Comparison of ENCODE assay signal across 8 mouse cellular contexts in the genomic region with DNA sequence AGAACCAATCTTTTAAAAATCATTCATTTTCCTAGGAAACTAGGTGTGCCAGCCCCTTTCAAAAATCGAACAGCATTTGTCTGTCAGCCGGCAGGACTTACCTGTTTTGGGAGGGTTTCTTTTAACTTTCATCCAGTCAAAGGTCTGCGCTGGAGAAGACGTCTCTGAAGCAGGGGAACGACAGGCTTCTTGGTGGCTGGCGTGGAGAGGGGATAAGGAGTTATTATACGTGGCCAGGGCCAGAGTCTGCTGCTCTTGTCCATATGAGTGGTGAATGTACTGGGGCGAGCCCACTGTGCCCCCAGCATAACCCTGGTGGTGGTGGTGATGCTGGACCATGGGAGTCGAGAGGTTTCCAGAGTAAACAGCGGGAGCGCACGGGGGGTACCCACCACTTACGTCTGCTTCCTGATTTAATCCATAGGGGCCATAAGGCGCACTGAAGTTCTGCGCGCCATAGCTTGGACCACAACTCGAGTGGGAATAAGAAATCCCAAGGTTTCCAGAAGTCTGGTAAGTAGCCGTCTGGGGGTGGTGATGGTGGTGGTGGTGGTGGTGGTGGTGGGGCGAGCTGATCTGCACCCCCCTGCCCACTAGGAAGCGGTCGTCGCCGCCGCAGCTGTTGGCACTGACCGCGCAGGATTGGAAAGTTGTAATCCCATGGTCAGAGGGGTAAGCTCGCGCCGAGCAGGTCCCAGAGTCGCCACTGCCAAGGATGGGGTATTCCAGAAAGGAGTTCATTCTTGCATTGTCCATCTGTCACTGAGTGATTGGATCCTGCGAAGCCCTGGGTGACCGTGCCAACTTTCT. TPM values are rescaled to one million over a fixed set of nuclear protein-coding genes. Genes with fewer than 3 reads are reported as not detected.
DNase-seq lines count a peak whose midpoint lies in the region; ATAC-seq and TF ChIP-seq lines count a peak whose summit lies in the region.

No protein-coding gene starts in this region.

- H3K27me3 ChIP-seq in embryonic facial prominence, embryonic 14.5 days (replicated peaks; ENCODE audit: control insufficient read depth, insufficient read depth, low read length), result peaks cover 98% of the 10 kb centered on the region
- H3K27me3 ChIP-seq in limb, embryonic 11.5 days (ENCODE audit: control insufficient read depth, insufficient read depth, low read length), result peaks cover 45% of the 10 kb centered on the region
- H3K27me3 ChIP-seq in neural tube, embryonic 13.5 days, result peaks cover 20% of the 10 kb centered on the region

- peaks cover 7% of the 10 kb centered on the region; the same call in 1 of the 2 replicates for H3K4me1 ChIP-seq in embryonic facial prominence, embryonic 14.5 days (ENCODE audit: control insufficient read depth, insufficient read depth, low read length)
- peaks cover 28% of the 10 kb centered on the region for H3K4me1 ChIP-seq in limb, embryonic 11.5 days (ENCODE audit: control insufficient read depth, insufficient read depth, low read length)
- peaks cover 83% of the 10 kb centered on the region for H3K4me1 ChIP-seq in neural tube, embryonic 13.5 days (replicated peaks)

- DNase-seq in layer of hippocampus, adult 2 months (ENCODE audit: low spot score in 2 of 2), result no peak
- DNase-seq in layer of hippocampus, postnatal 14 days (ENCODE audit: low spot score in 2 of 2), result no peak
- DNase-seq in embryonic facial prominence, embryonic 14.5 days (ENCODE audit: low spot score), result no peak
- DNase-seq in limb, embryonic 11.5 days (ENCODE audit: low spot score), result no peak
- no peak for DNase-seq in urinary bladder, postnatal 4 days (ENCODE audit: low spot score in 2 of 2)
- no peak for DNase-seq in layer of hippocampus, adult 11-12 months (ENCODE audit: low spot score)
- DNase-seq in B cell, adult 2 months, result no peak

- no peak for ATAC-seq in embryonic facial prominence, embryonic 14.5 days (ENCODE audit: low read depth)
- peak; percentile 37 for ATAC-seq in limb, embryonic 11.5 days (ENCODE audit: insufficient number of reproducible peaks, low FRiP score, low TSS enrichment, low read depth)
- peak; percentile 33; the same call in 1 of the 2 replicates for ATAC-seq in neural tube, embryonic 13.5 days (ENCODE audit: low read depth)

- WGBS in embryonic facial prominence, embryonic 14.5 days, result 1% methylated on average over 32 of the region's 32 CpGs
- WGBS in limb, embryonic 11.5 days, result under 1% methylated on average over 32 of the region's 32 CpGs
- 1% methylated on average over 32 of the region's 32 CpGs for WGBS in neural tube, embryonic 13.5 days

- no peak for TF ChIP-seq CTCF in layer of hippocampus, adult 2 months (conservative IDR thresholded peaks at IDR 0.05)

- H3K9ac ChIP-seq in embryonic facial prominence, embryonic 14.5 days (ENCODE audit: low read depth, low read length), result no peak overlapping the region
- no peak overlapping the region for H3K9ac ChIP-seq in limb, embryonic 11.5 days (ENCODE audit: low read length)
- peak overlapping the region; percentile 92 for H3K9ac ChIP-seq in neural tube, embryonic 13.5 days

- no peak overlapping the region for H3K27ac ChIP-seq in layer of hippocampus, adult 2 months
- H3K27ac ChIP-seq in embryonic facial prominence, embryonic 14.5 days (replicated peaks; ENCODE audit: low read depth, low read length), result no peak overlapping the region
- no peak overlapping the region for H3K27ac ChIP-seq in limb, embryonic 11.5 days (replicated peaks; ENCODE audit: low read depth, low read length)
- H3K27ac ChIP-seq in neural tube, embryonic 13.5 days (replicated peaks), result peak overlapping the region; percentile 68

- H3K9me3 ChIP-seq in embryonic facial prominence, embryonic 14.5 days (ENCODE audit: control insufficient read depth, low read length), result no peaks in the 10 kb centered on the region
- H3K9me3 ChIP-seq in limb, embryonic 11.5 days (ENCODE audit: control insufficient read depth, low read length), result no peaks in the 10 kb centered on the region
- no peaks in the 10 kb centered on the region for H3K9me3 ChIP-seq in neural tube, embryonic 13.5 days

- H3K4me3 ChIP-seq in layer of hippocampus, adult 2 months, result peak overlapping the region; percentile 43; the same call in 1 of the 2 replicates
- H3K4me3 ChIP-seq in embryonic facial prominence, embryonic 14.5 days (ENCODE audit: low read depth, low read length), result peak overlapping the region; percentile 62
- peak overlapping the region; percentile 73 for H3K4me3 ChIP-seq in limb, embryonic 11.5 days (ENCODE audit: low read depth, low read length)
- H3K4me3 ChIP-seq in neural tube, embryonic 13.5 days, result peak overlapping the region; percentile 89

- H3K36me3 ChIP-seq in embryonic facial prominence, embryonic 14.5 days (ENCODE audit: control insufficient read depth, insufficient read depth, low read length), result no peaks in the 10 kb centered on the region
- H3K36me3 ChIP-seq in limb, embryonic 11.5 days (ENCODE audit: control insufficient read depth, insufficient read depth, low read length), result no peaks in the 10 kb centered on the region
- no peaks in the 10 kb centered on the region for H3K36me3 ChIP-seq in neural tube, embryonic 13.5 days

- H3K4me2 ChIP-seq in embryonic facial prominence, embryonic 14.5 days (ENCODE audit: low read depth, low read length), result peak overlapping the region; percentile 99
- H3K4me2 ChIP-seq in limb, embryonic 11.5 days (ENCODE audit: low read depth, severe bottlenecking), result peak overlapping the region; percentile 97
- H3K4me2 ChIP-seq in neural tube, embryonic 13.5 days, result peak overlapping the region; percentile 75

RNA-seq across cellular contexts. Expression of a gene that starts 0.4 kb away (rescaled TPM):
- not detected for total RNA-seq in layer of hippocampus, adult 2 months (2021)
- total RNA-seq in layer of hippocampus, postnatal 14 days (2021), result not detected
- 1.4 and 1.7 TPM in 2 replicates for polyA plus RNA-seq in embryonic facial prominence, embryonic 14.5 days (2014; fragmentation: Nextera tagmentation; extraction: Ambion mirVana)
- polyA plus RNA-seq in limb, embryonic 11.5 days (2014; fragmentation: Nextera tagmentation; extraction: Ambion mirVana), result 0.99 and 1.1 TPM in 2 replicates
- polyA plus RNA-seq in neural tube, embryonic 13.5 days (2015; fragmentation: Nextera tagmentation; extraction: Ambion mirVana), result 2.0 and 3.0 TPM in 2 replicates

RNA-seq across cellular contexts. Expression of a gene that starts 7.0 kb away (rescaled TPM):
- not detected for total RNA-seq in layer of hippocampus, adult 2 months (2021)
- not detected for total RNA-seq in layer of hippocampus, postnatal 14 days (2021)
- polyA plus RNA-seq in embryonic facial prominence, embryonic 14.5 days (2014; fragmentation: Nextera tagmentation; extraction: Ambion mirVana), result 7.2 and 11.1 TPM in 2 replicates
- 2.8 and 3.0 TPM in 2 replicates for polyA plus RNA-seq in limb, embryonic 11.5 days (2014; fragmentation: Nextera tagmentation; extraction: Ambion mirVana)
- 11.9 and 13.7 TPM in 2 replicates for polyA plus RNA-seq in neural tube, embryonic 13.5 days (2015; fragmentation: Nextera tagmentation; extraction: Ambion mirVana)

RNA-seq across cellular contexts. Expression of a gene that starts 19.6 kb away (rescaled TPM):
- not detected for total RNA-seq in layer of hippocampus, adult 2 months (2021)
- total RNA-seq in layer of hippocampus, postnatal 14 days (2021), result not detected
- 0.10 and 0.46 TPM in 2 replicates for polyA plus RNA-seq in embryonic facial prominence, embryonic 14.5 days (2014; fragmentation: Nextera tagmentation; extraction: Ambion mirVana)
- polyA plus RNA-seq in limb, embryonic 11.5 days (2014; fragmentation: Nextera tagmentation; extraction: Ambion mirVana), result 0.99 and 1.4 TPM in 2 replicates
- polyA plus RNA-seq in neural tube, embryonic 13.5 days (2015; fragmentation: Nextera tagmentation; extraction: Ambion mirVana), result 3.5 and 4.1 TPM in 2 replicates

RNA-seq across cellular contexts. Expression of a gene that starts 33.9 kb away (rescaled TPM):
- not detected for total RNA-seq in layer of hippocampus, adult 2 months (2021)
- total RNA-seq in layer of hippocampus, postnatal 14 days (2021), result not detected
- polyA plus RNA-seq in embryonic facial prominence, embryonic 14.5 days (2014; fragmentation: Nextera tagmentation; extraction: Ambion mirVana), result 1.1 and 1.6 TPM in 2 replicates
- 1.0 and 1.3 TPM in 2 replicates for polyA plus RNA-seq in limb, embryonic 11.5 days (2014; fragmentation: Nextera tagmentation; extraction: Ambion mirVana)
- 5.7 and 5.8 TPM in 2 replicates for polyA plus RNA-seq in neural tube, embryonic 13.5 days (2015; fragmentation: Nextera tagmentation; extraction: Ambion mirVana)

RNA-seq across cellular contexts. Expression of a gene that starts 46.7 kb away (rescaled TPM):
- not detected for total RNA-seq in layer of hippocampus, adult 2 months (2021)
- total RNA-seq in layer of hippocampus, postnatal 14 days (2021), result not detected
- polyA plus RNA-seq in embryonic facial prominence, embryonic 14.5 days (2014; fragmentation: Nextera tagmentation; extraction: Ambion mirVana), result 2.4 and 3.3 TPM in 2 replicates
- polyA plus RNA-seq in limb, embryonic 11.5 days (2014; fragmentation: Nextera tagmentation; extraction: Ambion mirVana), result 11.0 and 11.3 TPM in 2 replicates
- polyA plus RNA-seq in neural tube, embryonic 13.5 days (2015; fragmentation: Nextera tagmentation; extraction: Ambion mirVana), result 44.7 and 66.8 TPM in 2 replicates
